Mouse (Mus musculus) spleen, postnatal 14 days (tissue): ENCODE measurements around the gene Cnn3.

ENCODE experiments used
- DNase-seq, 2 experiments: peaks; one replicate each; pipeline ENCODE4 v3.0.0; 2021 to 2022; ENCODE audit warnings: low spot score in 2 of 2

Cnn3 gene

GRCm38 (mm10) chr3:121449527-121449926 is 23.2 kb downstream of the Cnn3 start:
- DNase-seq = no peak

GRCm38 (mm10) chr3:121451404-121451803 is 25.1 kb downstream of the Cnn3 start:
- no peak for DNase-seq

GRCm38 (mm10) chr3:121458545-121459492 is 32.5 kb downstream of the Cnn3 start:
- DNase-seq = no peak

GRCm38 (mm10) chr3:121460473-121461193 is 34.3 kb downstream of the Cnn3 start:
- DNase-seq = no peak

- no peak for DNase-seq
Observed at GRCm38 (mm10) chr3:121461477-121461876, 35.2 kb downstream of the Cnn3 start.

GRCm38 (mm10) chr3:121462782-121463181 is 36.5 kb downstream of the Cnn3 start:
- no peak for DNase-seq

- no peak for DNase-seq
Observed at GRCm38 (mm10) chr3:121464733-121465305, 38.5 kb downstream of the Cnn3 start.

- no peak for DNase-seq
Observed at GRCm38 (mm10) chr3:121465795-121466194, 39.5 kb downstream of the Cnn3 start.

GRCm38 (mm10) chr3:121467094-121467552 is 40.8 kb downstream of the Cnn3 start:
- DNase-seq = no peak

- no peak for DNase-seq
Observed at GRCm38 (mm10) chr3:121468136-121468535, 41.8 kb downstream of the Cnn3 start.

GRCm38 (mm10) chr3:121469185-121469975 is 43.1 kb downstream of the Cnn3 start:
- no peak for DNase-seq

- no peak for DNase-seq
Observed at GRCm38 (mm10) chr3:121471703-121472102, 45.4 kb downstream of the Cnn3 start.

GRCm38 (mm10) chr3:121474738-121475137 is 48.4 kb downstream of the Cnn3 start:
- DNase-seq = no peak

- no peak for DNase-seq
Observed at GRCm38 (mm10) chr3:121480030-121480960, 54.0 kb downstream of the Cnn3 start.

- no peak for DNase-seq
Observed at GRCm38 (mm10) chr3:121480961-121481436, 54.7 kb downstream of the Cnn3 start.

GRCm38 (mm10) chr3:121481564-121481963 is 55.3 kb downstream of the Cnn3 start:
- DNase-seq = no peak

- no peak for DNase-seq
Observed at GRCm38 (mm10) chr3:121483266-121484161, 57.2 kb downstream of the Cnn3 start.

- no peak for DNase-seq
Observed at GRCm38 (mm10) chr3:121485201-121485600, 58.9 kb downstream of the Cnn3 start.

- no peak for DNase-seq
Observed at GRCm38 (mm10) chr3:121489462-121490118, 63.3 kb downstream of the Cnn3 start.
